Mouse (Mus musculus) forebrain, embryonic 10.5 days (tissue): ENCODE data around the gene Mpc2. TPM values are rescaled to one million over a fixed set of nuclear protein-coding genes. Genes with fewer than 3 reads are reported as not detected.

Experiments used
- DNase-seq: peaks from one replicate; pipeline ENCODE4 v3.0.0-alpha.2; 2017; ENCODE audit warnings: low spot score; ENCODE audit errors: extremely low spot score
- H3K27ac ChIP-seq: fragments of 300-500 bp; sonication (generic); 2 replicates; pipeline ENCODE4 v1.5.1; 2016; ENCODE audit warnings: mild to moderate bottlenecking
- H3K27me3 ChIP-seq: fragments of 300-500 bp; sonication (generic); 2 replicates; pipeline ENCODE4 v1.6.1; 2016; ENCODE audit warnings: mild to moderate bottlenecking; ENCODE audit not compliant: poor library complexity, severe bottlenecking
- H3K36me3 ChIP-seq: fragments of 300-500 bp; sonication (generic); replicated peaks from 2 replicates; pipeline ENCODE4 v1.6.1; 2016; ENCODE audit warnings: mild to moderate bottlenecking, moderate library complexity
- H3K4me1 ChIP-seq: fragments of 300-500 bp; sonication (generic); 2 replicates; pipeline ENCODE4 v1.6.1; 2016
- H3K4me3 ChIP-seq: fragments of 300-500 bp; sonication (generic); 2 replicates; pipeline ENCODE4 v1.5.1; 2016; ENCODE audit warnings: mild to moderate bottlenecking, moderate library complexity
- H3K9me3 ChIP-seq: fragments of 300-500 bp; sonication (generic); 2 replicates; pipeline ENCODE4 v1.6.1; 2016; ENCODE audit warnings: mild to moderate bottlenecking, moderate library complexity
- WGBS: fragments of 180-500 bp; shearing (Covaris S2); methylation state at CpG from one replicate; pipeline ENCODE4 v1.1.7; 2016; 5-methylcytosine and 5-hydroxymethylcytosine counted together
- polyA plus RNA-seq: library from polyadenylated mRNA; unstranded; fragments of >200 nt; fragmentation: Nextera tagmentation; extraction: Ambion mirVana; gene quantifications from 2 replicates; pipeline ENCODE4 v1.2.1, GENCODE M21; 2016

The Mpc2 gene
- polyA plus RNA-seq, 1 experiment from 2014 or later = 90.0 TPM

DNA sequence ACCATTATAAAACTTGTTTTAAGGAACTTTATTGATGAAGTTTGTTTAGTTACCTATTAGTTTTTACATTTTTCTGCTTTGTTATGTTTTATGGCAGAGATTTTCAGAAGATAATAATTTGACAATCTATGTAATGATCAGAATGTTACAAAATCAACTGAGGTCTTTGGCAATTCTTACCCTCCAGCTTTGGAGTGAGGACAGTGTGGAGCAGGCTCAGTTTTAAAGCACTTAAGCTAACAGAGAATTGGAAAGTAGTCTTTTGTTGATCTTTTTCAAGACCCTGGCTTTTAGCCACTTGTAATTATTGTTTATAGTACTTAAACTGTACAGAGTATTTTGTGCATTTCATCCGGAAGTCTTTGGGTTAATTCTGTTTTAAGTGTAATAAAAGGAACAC is 2.4 kb downstream of the Mpc2 start:
- H3K27ac ChIP-seq = no peak overlapping the region
- H3K36me3 ChIP-seq = no peaks in the 10 kb centered on the region
- H3K4me1 ChIP-seq = peaks cover 18% of the 10 kb centered on the region
- H3K4me3 ChIP-seq = no peak overlapping the region
- WGBS = 86% methylated on average over 1 of the region's 1 CpGs
- H3K27me3 ChIP-seq = no peaks in the 10 kb centered on the region
- no peaks in the 10 kb centered on the region for H3K9me3 ChIP-seq
- DNase-seq = no peak

DNA sequence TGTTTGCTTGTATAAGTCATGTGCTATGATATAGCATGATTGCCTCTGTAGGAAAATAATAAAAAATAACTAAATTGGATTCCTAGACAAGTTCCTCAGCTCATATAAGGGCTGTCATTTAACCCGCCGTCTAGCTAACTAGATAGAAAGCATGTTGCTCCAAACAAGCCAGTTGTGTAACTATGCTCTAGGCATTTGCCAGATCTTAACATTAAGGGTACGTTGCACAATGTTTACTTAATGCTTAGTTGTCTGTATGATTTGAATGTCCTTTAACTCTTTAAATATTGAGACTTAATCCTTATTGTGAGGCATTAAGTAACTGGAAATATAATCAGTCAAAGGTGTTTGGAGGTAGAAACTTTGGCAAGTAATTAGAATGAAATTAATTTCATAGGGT is 4.1 kb downstream of the Mpc2 start:
- Histone ChIP-seq H3K36me3 (no peaks in the 10 kb centered on the region), H3K9me3 (no peaks in the 10 kb centered on the region), H3K27me3 (no peaks in the 10 kb centered on the region), H3K4me3 (no peak overlapping the region), H3K4me1 (peaks cover 9% of the 10 kb centered on the region), H3K27ac (no peak overlapping the region)
- no peak for DNase-seq
- WGBS = 94% methylated on average over 3 of the region's 3 CpGs

DNA sequence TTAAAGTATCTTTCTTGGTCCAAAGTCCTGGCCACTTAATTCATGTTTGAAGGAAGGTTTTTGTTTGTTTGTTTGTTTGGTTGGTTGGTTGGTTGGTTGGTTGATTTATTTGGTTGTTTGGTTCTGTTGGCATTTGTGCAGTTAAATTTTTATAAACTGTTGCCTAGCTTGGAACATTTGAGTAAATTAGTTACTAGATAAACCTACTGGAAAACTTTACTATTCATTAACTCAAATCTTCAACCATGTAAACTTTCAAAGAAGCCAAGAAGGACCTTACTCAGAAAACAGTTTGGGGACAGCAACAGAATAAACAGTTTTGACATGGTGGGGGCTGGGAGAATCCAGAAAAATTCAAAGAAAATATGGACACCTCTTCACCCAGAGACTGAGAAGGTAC is 8.5 kb downstream of the Mpc2 start:
- H3K9me3 ChIP-seq = no peaks in the 10 kb centered on the region
- H3K4me3 ChIP-seq = no peak overlapping the region
- H3K4me1 ChIP-seq = no peaks in the 10 kb centered on the region
- no peaks in the 10 kb centered on the region for H3K27me3 ChIP-seq
- H3K36me3 ChIP-seq = no peaks in the 10 kb centered on the region
- DNase-seq = no peak
- H3K27ac ChIP-seq = no peak overlapping the region

DNA sequence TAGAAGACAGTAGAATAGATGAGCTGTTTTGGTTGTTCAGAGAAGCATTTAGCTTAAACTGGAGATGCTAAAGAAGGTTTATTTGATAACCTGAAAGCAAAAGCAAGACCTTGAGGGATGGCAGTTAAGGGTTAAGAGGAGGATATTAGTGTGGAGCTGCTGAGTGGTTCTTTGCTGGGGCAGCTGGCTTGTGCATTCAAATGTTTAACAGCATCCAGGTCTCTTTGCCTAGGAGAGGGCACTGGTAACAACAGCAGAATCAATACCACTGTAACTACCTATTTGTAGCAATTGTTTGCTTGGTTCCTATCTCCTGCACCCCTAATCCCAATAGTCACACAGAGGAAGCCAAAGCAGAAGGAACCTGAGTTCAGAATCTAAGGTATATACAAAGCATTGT is 9.3 kb downstream of the Mpc2 start:
- H3K4me3 ChIP-seq = no peak overlapping the region
- H3K4me1 ChIP-seq = no peaks in the 10 kb centered on the region
- no peaks in the 10 kb centered on the region for H3K9me3 ChIP-seq
- no peaks in the 10 kb centered on the region for H3K36me3 ChIP-seq
- no peak overlapping the region for H3K27ac ChIP-seq
- H3K27me3 ChIP-seq = no peaks in the 10 kb centered on the region
- DNase-seq = no peak

DNA sequence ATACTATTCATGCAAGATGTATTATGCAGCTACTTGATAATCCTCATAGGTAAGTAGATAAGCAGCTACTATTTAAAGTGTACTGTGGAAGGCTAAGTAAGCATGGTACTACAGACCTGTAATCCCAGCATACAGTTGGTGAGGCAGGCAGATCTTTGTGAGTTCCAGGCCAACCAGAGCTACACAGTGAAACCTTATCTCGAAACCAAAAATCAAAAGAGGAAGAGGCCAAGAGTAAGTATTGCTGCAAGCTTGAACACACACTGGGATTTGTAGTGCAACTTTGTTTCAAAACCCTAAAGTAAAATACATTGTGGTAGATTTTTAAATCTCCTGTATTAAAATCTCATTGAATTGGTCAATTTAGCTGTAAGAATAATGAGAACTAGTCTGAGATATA is 11.1 kb downstream of the Mpc2 start:
- H3K9me3 ChIP-seq = no peaks in the 10 kb centered on the region
- H3K4me1 ChIP-seq = no peaks in the 10 kb centered on the region
- H3K4me3 ChIP-seq = no peak overlapping the region
- H3K36me3 ChIP-seq = no peaks in the 10 kb centered on the region
- H3K27me3 ChIP-seq = no peaks in the 10 kb centered on the region
- no peak overlapping the region for H3K27ac ChIP-seq
- DNase-seq = no peak
- 97% methylated on average over 1 of the region's 1 CpGs for WGBS

DNA sequence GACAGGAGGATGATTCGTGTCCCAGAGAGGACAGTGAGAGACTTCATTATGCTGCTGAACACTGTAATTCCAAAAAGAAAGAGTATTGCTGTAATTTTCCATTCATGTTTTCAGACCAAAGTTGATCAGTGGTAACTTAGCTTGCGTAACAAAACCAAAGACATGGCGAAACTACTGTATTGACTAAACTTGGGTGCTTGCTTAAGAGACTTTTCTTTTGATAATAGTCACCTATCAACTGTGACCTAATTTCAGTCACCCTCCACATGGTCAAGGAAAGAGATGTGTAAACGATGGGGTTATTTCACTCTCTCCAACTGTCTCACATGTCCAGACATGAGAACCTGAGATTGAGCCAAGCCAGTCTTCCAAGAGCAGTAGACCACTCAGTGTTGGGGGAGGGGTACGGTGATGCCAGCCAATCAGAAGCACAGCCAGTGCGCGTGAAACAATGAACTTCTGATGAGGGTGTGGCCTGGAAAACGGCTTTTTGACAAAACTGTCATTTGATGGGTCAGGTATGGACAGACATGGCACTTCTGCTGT is 24.3 kb downstream of the Mpc2 start, which contains the start of gene Adcy10:
Gene Adcy10 (plus strand): TSS at position 496 of the 546 bp plus-strand sequence.
- H3K9me3 ChIP-seq = no peaks in the 10 kb centered on the region
- no peak within 1 kb of the TSS for H3K4me3 ChIP-seq
- no peaks in the 10 kb centered on the region for H3K27me3 ChIP-seq
- 93% methylated on average over 8 of the region's 8 CpGs for WGBS
- no peak for DNase-seq
- H3K4me1 ChIP-seq = no peaks in the 10 kb centered on the region
- H3K36me3 ChIP-seq = 0 out of 2 replicates have a peak, but pooled peaks cover 3% of the 10 kb centered on the region
- H3K27ac ChIP-seq = no peak within 1 kb of the TSS

DNA sequence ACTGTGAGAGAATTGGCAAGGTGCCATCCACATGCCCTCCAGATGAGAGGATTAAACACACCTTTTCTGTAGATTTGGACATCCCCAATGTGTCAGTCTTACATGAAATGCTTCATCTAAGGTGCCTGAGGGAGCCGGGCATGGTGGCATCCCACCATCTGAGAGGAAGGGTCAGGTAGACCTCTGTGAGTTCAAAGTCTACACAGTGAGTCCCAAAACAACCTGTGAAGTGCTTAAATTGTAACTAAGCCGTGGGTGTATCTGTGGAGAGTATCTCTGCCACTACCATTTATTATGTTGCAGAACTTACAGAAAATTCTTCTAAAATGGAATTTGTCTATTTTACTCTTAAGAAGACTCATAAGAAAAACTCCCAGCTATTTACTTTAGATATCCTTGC is 25.7 kb downstream of the Mpc2 start:
- H3K36me3 ChIP-seq = 0 out of 2 replicates have a peak, but pooled peaks cover under 1% of the 10 kb centered on the region
- WGBS = 93% methylated on average over 2 of the region's 2 CpGs
- H3K4me1 ChIP-seq = no peaks in the 10 kb centered on the region
- no peak overlapping the region for H3K27ac ChIP-seq
- no peak for DNase-seq
- no peaks in the 10 kb centered on the region for H3K27me3 ChIP-seq
- H3K4me3 ChIP-seq = no peak overlapping the region
- no peaks in the 10 kb centered on the region for H3K9me3 ChIP-seq

DNA sequence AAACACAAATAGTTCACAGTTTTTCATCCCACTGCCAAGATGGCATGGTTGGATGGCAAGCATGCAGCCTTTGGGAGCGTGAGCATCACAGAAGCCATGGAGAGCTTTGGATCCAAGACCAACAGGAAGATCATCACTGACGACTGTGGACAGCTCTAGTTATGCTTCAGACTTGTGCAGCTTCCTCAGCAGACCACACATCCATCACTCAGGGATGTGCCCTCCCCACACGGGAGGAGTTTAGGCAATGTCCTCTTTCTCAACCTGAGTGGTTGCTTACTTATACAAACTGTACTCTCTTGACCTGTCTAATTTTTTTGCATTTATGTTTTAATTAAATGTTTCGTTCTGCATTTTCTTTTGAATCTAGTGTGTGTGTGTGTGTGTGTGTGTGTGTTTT is 28.8 kb downstream of the Mpc2 start:
- WGBS = 83% methylated on average over 4 of the region's 4 CpGs
- Histone ChIP-seq H3K4me3 (no peak overlapping the region), H3K9me3 (no peaks in the 10 kb centered on the region), H3K4me1 (no peaks in the 10 kb centered on the region), H3K36me3 (no peaks in the 10 kb centered on the region), H3K27me3 (no peaks in the 10 kb centered on the region), H3K27ac (no peak overlapping the region)
- DNase-seq = no peak

DNA sequence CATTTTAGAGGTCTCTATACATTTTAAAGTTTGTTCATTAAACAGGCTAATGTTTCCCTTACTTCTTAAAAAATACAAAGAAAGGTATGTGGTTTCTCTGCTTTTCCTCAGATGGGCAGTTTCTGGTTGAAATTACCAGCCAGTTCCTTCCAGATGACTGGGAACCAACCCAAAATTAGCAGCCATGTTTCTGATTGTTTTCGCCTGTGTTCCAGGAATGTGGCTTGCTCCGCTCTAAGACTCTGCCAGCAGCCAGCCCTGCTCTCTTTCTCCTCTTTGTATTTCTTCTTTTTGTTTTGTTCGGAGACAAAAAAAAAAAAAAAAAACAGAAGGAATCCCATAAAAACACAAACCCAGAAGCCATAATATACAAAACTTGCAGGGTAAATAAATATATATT is 38.4 kb downstream of the Mpc2 start:
- no peak for DNase-seq
- H3K9me3 ChIP-seq = no peaks in the 10 kb centered on the region
- no peaks in the 10 kb centered on the region for H3K36me3 ChIP-seq
- H3K27ac ChIP-seq = no peak overlapping the region
- peaks cover 6% of the 10 kb centered on the region for H3K4me1 ChIP-seq
- H3K4me3 ChIP-seq = no peak overlapping the region
- no peaks in the 10 kb centered on the region for H3K27me3 ChIP-seq
- WGBS = 60% methylated on average over 3 of the region's 3 CpGs

DNA sequence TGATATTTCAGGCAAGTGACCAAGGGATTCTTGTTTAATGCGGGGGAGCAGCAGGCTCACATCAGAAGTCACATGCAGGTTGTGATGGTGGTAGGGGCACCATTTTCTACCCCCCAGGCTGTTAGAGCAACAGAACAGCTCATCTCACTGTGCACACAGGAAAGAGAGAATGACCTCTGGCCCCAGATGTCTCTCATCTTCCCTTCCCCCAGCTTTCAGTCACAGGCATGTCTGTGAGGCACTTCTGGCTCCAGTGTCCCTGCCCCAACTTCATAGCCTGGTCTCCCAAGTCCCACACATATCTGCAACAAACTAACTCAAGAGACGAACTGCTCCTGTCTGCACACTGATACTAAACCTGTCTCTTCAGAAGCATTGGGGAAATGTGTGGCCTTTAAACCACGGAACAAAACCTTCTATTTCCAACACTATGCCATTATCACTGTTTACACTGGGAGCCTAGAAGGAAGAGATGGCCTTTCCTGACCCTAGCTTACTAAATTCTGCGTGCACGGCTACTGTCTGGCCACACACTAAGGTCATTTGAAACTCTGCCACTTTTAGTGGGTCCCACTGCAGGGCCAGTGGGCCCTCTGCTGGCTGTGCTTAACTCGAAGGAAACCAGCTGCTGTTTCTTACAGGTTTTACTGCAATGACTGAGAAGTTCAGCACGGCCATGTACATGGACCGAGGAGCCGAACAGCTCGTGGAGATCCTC is 43.0 kb downstream of the Mpc2 start:
- Histone ChIP-seq H3K36me3 (no peaks in the 10 kb centered on the region), H3K27ac (no peak overlapping the region)
- 65% methylated on average over 10 of the region's 10 CpGs for WGBS

DNA sequence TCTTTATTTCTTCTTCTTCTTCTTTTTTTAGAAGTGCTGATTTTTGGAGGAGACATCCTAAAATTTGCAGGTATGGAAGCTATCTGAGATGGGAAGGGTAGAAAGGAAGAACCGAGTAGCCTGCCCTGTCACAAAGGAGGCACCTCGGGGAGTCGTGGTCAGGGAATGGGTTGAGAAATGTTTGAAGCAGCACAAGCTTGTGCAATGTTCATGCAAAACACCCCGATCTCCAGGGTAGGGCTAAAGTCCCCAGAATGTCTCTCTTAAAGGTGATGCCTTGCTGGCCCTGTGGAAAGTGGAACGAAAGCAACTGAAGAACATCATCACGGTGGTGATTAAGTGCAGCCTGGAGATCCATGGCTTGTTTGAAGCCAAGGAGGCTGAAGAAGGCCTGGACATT is 45.9 kb downstream of the Mpc2 start:
- 88% methylated on average over 6 of the region's 6 CpGs for WGBS
- no peaks in the 10 kb centered on the region for H3K9me3 ChIP-seq
- no peaks in the 10 kb centered on the region for H3K36me3 ChIP-seq
- no peak overlapping the region for H3K4me3 ChIP-seq
- no peaks in the 10 kb centered on the region for H3K27me3 ChIP-seq
- H3K4me1 ChIP-seq = peaks cover 6% of the 10 kb centered on the region
- no peak for DNase-seq
- no peak overlapping the region for H3K27ac ChIP-seq

More for the DNA sequence above, 43.0 kb downstream of the Mpc2 start:
- Histone ChIP-seq H3K9me3 (no peaks in the 10 kb centered on the region), H3K27me3 (no peaks in the 10 kb centered on the region), H3K4me1 (peaks cover 6% of the 10 kb centered on the region), H3K4me3 (no peak overlapping the region)
- DNase-seq = no peak

DNA sequence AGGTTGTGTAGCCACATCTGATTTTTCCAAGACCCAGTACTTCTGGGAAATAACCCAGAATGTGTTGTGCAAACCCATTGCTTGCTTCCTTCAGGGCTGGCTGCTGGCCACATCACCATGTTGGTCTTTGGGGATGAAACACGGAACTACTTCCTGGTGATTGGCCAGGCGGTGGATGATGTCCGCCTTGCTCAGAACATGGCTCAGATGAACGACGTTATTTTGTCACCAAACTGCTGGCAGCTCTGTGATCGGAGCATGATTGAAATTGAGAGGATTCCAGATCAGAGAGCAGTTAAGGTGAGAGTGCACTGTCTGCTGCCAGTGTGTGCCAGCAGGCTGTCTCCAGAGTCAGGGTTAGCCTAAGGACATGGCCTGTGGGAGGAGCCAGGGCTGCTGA is 49.7 kb downstream of the Mpc2 start:
- Histone ChIP-seq H3K9me3 (no peaks in the 10 kb centered on the region), H3K36me3 (no peaks in the 10 kb centered on the region), H3K4me1 (no peaks in the 10 kb centered on the region), H3K27ac (no peak overlapping the region), H3K27me3 (no peaks in the 10 kb centered on the region), H3K4me3 (no peak overlapping the region)
- DNase-seq = no peak
- WGBS = 92% methylated on average over 6 of the region's 6 CpGs

DNA sequence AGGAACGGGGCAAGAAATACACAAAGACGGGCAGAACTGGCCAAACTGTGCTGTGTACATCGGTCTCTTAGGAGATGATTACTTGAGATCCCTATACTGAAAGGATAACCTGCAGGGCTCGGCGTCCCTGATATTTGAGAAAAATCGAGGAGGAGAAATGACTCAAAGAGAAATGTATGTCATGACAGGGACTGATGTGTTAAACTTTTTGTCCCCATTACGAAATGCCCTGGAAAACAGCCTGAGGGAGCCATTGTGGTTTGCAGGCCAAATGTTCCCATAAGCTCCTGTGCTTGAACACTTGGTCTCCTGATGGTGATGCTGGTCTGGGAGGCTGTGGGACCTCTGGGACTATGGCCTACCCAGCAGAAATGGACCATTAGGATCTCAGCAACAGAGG is 60.3 kb downstream of the Mpc2 start:
- no peak for DNase-seq
- no peak overlapping the region for H3K4me3 ChIP-seq
- no peaks in the 10 kb centered on the region for H3K36me3 ChIP-seq
- H3K27me3 ChIP-seq = no peaks in the 10 kb centered on the region
- no peaks in the 10 kb centered on the region for H3K4me1 ChIP-seq
- 91% methylated on average over 7 of the region's 7 CpGs for WGBS
- no peaks in the 10 kb centered on the region for H3K9me3 ChIP-seq
- H3K27ac ChIP-seq = no peak overlapping the region
